Mouse (Mus musculus) liver, embryonic 13.5 days (tissue): ENCODE measurements around the gene Klrk1. TPM values are rescaled to one million over a fixed set of nuclear protein-coding genes. Genes with fewer than 3 reads are reported as not detected.

ENCODE experiments used
- ATAC-seq: fragments of 200-750 bp; cut with Nextera tagmentation; 2 replicates; pipeline ENCODE4 v1.8.0; 2017; ENCODE audit warnings: low read depth, mild to moderate bottlenecking, moderate number of reproducible peaks, moderate library complexity
- DNase-seq: peaks from one replicate; pipeline ENCODE4 v3.0.0; 2022
- H3K27ac ChIP-seq: fragments of 300-500 bp; sonication (generic); 2 replicates; pipeline ENCODE4 v1.5.1; 2015; ENCODE audit warnings: moderate library complexity, mild to moderate bottlenecking, inconsistent platforms
- H3K27me3 ChIP-seq: fragments of 300-500 bp; sonication (generic); 2 replicates; pipeline ENCODE4 v1.6.1; 2015; ENCODE audit warnings: mild to moderate bottlenecking, inconsistent platforms
- H3K36me3 ChIP-seq: fragments of 300-500 bp; sonication (generic); 2 replicates; pipeline ENCODE4 v1.6.1; 2015; ENCODE audit warnings: mild to moderate bottlenecking, inconsistent platforms
- H3K4me1 ChIP-seq: fragments of 300-500 bp; sonication (generic); replicated peaks from 2 replicates; pipeline ENCODE4 v1.6.1; 2015; ENCODE audit warnings: inconsistent platforms
- H3K4me2 ChIP-seq: fragments of 300-500 bp; sonication (generic); 2 replicates; pipeline ENCODE4 v1.6.1; 2015; ENCODE audit warnings: inconsistent platforms, mild to moderate bottlenecking, moderate library complexity
- H3K4me3 ChIP-seq: fragments of 300-500 bp; sonication (generic); replicated peaks from 2 replicates; pipeline ENCODE4 v1.5.1; 2015; ENCODE audit warnings: mild to moderate bottlenecking, inconsistent platforms
- H3K9ac ChIP-seq: fragments of 300-500 bp; sonication (generic); 2 replicates; pipeline ENCODE4 v1.6.1; 2015; ENCODE audit warnings: mild to moderate bottlenecking, inconsistent platforms
- H3K9me3 ChIP-seq: fragments of 300-500 bp; sonication (generic); replicated peaks from 2 replicates; pipeline ENCODE4 v1.6.1; 2016; ENCODE audit warnings: inconsistent platforms
- WGBS: fragments of 180-500 bp; shearing (Covaris S2); methylation state at CpG from one replicate; pipeline ENCODE4 v1.1.7; 2015; ENCODE audit not compliant: insufficient replicate concordance; 5-methylcytosine and 5-hydroxymethylcytosine counted together
- polyA plus RNA-seq: library from polyadenylated mRNA; unstranded; fragments of >200 nt; fragmentation: Nextera tagmentation; extraction: Ambion mirVana; gene quantifications from 2 replicates; pipeline ENCODE4 v1.2.1, GENCODE M21; 2015

The Klrk1 gene
- polyA plus RNA-seq, 1 experiment from 2014 or later, result 0.32 TPM

DNA sequence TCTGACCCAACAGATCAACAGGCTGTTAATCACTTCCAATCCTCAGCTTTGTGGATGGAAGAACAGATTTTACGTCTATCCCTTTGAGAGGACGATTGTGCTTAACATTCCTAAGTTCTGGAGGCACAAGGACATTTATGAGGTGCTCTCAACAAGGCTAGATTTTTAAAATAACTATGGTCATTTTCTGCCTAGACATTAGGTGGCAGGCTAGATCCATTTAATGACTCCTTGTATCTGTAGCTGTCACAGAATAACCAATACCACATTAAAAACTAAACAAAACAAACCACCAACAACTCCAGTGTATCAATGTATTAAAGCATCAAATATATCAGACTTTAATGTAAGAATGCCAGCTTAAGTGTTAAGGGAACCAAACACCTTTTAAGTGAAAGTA is 48.3 kb downstream of the Klrk1 start:
- Histone ChIP-seq H3K27me3 (no peaks in the 10 kb centered on the region), H3K27ac (no peak overlapping the region), H3K36me3 (no peaks in the 10 kb centered on the region), H3K9ac (no peak overlapping the region), H3K4me1 (no peaks in the 10 kb centered on the region), H3K9me3 (no peaks in the 10 kb centered on the region), H3K4me3 (no peak overlapping the region), H3K4me2 (no peak overlapping the region)
- 14% methylated on average over 2 of the region's 2 CpGs for whole genome bisulfite sequencing
- ATAC-seq (no peak), DNase-seq (no peak)

DNA sequence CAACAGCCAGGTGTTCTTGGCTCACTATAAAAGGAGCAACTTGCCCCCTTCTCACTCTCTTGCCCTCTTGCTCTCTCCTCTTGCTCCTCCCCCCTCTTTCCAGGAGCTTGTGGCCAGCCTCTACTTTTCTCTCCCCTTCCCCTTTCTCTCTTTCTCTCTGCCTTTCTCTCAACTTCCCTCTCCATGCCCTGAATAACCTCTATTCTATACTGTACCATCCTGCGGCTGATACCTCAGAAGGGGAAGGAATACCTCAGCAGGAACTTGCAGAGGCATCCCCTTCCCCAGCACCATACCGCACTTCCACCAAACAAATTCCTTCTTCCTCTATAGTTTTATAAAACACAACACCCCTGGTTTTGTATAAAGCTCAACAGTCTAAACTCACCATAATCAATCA is 58.4 kb downstream of the Klrk1 start:
- no peak for DNase-seq
- Histone ChIP-seq H3K9me3 (no peaks in the 10 kb centered on the region), H3K9ac (no peak overlapping the region), H3K36me3 (no peaks in the 10 kb centered on the region), H3K4me1 (no peaks in the 10 kb centered on the region), H3K4me3 (no peak overlapping the region), H3K27ac (no peak overlapping the region), H3K27me3 (no peaks in the 10 kb centered on the region), H3K4me2 (no peak overlapping the region)
- no peak for ATAC-seq
- 24% methylated on average over 2 of the region's 2 CpGs for WGBS

Other genes starting within 250 kb of the Klrk1 start
- gene Clec12b, start 238.0 kb downstream of the Klrk1 start, polyA plus RNA-seq, result 0.09 TPM in 1 of 2 replicates, not detected in the other
- 27.1 and 31.4 TPM in 2 replicates for gene Clec1b, start 226.6 kb downstream of the Klrk1 start, polyA plus RNA-seq
- gene Clec9a, start 215.0 kb downstream of the Klrk1 start, polyA plus RNA-seq, result 0.13 and 0.17 TPM in 2 replicates
- gene Clec1a, start 171.9 kb downstream of the Klrk1 start, polyA plus RNA-seq, result 0.19 and 0.37 TPM in 2 replicates
- 0.65 and 0.95 TPM in 2 replicates for gene Olr1, start 116.7 kb downstream of the Klrk1 start, polyA plus RNA-seq
- not detected in 2 replicates for gene Tmem52b, start 111.3 kb downstream of the Klrk1 start, polyA plus RNA-seq
- 35.4 and 38.3 TPM in 2 replicates for gene Gabarapl1, start 90.7 kb downstream of the Klrk1 start, polyA plus RNA-seq
- gene Klre1, start 46.0 kb downstream of the Klrk1 start, polyA plus RNA-seq, result not detected in 2 replicates
- 0.27 and 0.48 TPM in 2 replicates for gene Klrd1, start 32.1 kb downstream of the Klrk1 start, polyA plus RNA-seq
- not detected in 2 replicates for gene Klrc3, start 19.5 kb upstream of the Klrk1 start, polyA plus RNA-seq
- gene Klrc2, start 36.8 kb upstream of the Klrk1 start, polyA plus RNA-seq, result not detected in 2 replicates
- gene Klrc1, start 55.1 kb upstream of the Klrk1 start, polyA plus RNA-seq, result not detected in 2 replicates
- gene Klri1, start 93.3 kb upstream of the Klrk1 start, polyA plus RNA-seq, result not detected in 2 replicates
- not detected in 2 replicates for gene Klri2, start 116.6 kb upstream of the Klrk1 start, polyA plus RNA-seq
- not detected in 2 replicates for gene Gm156, start 160.4 kb upstream of the Klrk1 start, polyA plus RNA-seq
- gene Gm17631, start 238.8 kb upstream of the Klrk1 start, polyA plus RNA-seq, result not detected in 2 replicates